ENCODE assay signal across 1 mouse cellular context in the genomic region with DNA sequence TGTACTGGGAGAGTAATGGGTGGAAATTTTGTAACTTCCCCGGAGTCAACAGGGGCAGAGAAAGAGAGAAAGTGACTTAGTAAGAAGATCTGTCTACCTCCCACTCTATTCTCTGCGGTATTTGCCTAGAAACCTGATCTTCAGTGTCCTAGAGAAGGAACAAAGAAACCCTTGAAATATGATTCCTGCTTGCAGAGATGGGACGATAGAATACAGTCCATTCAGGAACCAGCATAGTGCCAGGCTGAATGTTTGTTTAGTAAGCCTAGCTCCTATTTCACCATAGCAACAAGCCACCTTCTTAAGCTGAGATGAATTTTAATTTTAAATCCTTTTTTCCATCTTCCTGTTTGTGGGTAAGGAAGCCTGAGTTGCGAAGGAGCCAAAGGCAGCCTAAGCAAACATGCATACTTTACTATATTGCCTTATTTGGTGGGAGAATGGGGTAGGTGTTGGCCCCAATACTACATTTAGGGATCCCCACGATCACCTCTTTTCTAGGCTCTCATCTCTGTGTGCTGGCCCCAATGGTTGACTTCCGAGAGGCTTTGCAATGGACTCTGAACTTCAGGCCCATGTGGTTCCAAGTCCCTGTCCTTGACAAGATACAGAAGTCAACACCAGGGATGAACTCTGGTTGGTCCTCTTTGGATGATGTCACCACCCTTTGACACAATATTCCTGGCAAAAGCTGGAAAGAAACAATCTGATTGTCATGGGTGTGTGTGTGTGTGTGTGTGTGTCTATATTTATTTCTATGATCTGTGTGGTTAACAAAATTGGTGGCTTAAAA.
A peak's percentile ranks its signal among the peaks of the same experiment; 100 is the strongest.
TF ChIP-seq lines count a peak whose summit lies in the region.

No protein-coding gene starts in this region.

TF ChIP-seq in myocyte, 11 proteins besides CTCF, POLR2A, EP300 and RAD21:
- TF ChIP-seq MYOG (IDR thresholded peaks at IDR 0.05; ENCODE audit: control insufficient read depth in 1 of 3, insufficient read depth in 1 of 3, insufficient read length in 2 of 3, low read depth in 2 of 3) (no peak), CEBPB (IDR thresholded peaks at IDR 0.05; ENCODE audit: insufficient read depth, poor library complexity, severe bottlenecking) (0 out of 2 replicates have a peak, but pooled peaks have one; percentile 5), SRF (IDR thresholded peaks at IDR 0.05; ENCODE audit: control insufficient read depth, insufficient read length, low read depth) (peak; percentile 56)
